Mouse (Mus musculus) liver, adult 2 months (tissue): ENCODE data around the gene Prss48. TPM values are rescaled to one million over a fixed set of nuclear protein-coding genes. Genes with fewer than 3 reads are reported as not detected.
A peak's percentile ranks its signal among the peaks of the same experiment; 100 is the strongest.

Experiments
- DNase-seq: peaks from one replicate; pipeline ENCODE4 v3.0.0-alpha.2; 2011; ENCODE audit warnings: low read depth, low spot score; ENCODE audit errors: extremely low read depth
- H3K27ac ChIP-seq: fragments of 200-500 bp; replicated peaks from 2 replicates; pipeline ENCODE4 v1.5.1; 2012; ENCODE audit warnings: low read depth, mild to moderate bottlenecking, control low read depth, inconsistent platforms, low read length; ENCODE audit not compliant: insufficient read depth
- H3K27me3 ChIP-seq: fragments of 200-500 bp; 2 replicates; pipeline ENCODE4 v1.6.1; 2012; ENCODE audit warnings: mild to moderate bottlenecking, moderate library complexity, low read length, inconsistent platforms; ENCODE audit not compliant: control insufficient read depth, insufficient read depth
- H3K36me3 ChIP-seq: fragments of 200-500 bp; 2 replicates; pipeline ENCODE4 v1.6.1; 2012; ENCODE audit warnings: low read length, inconsistent platforms; ENCODE audit not compliant: control insufficient read depth, insufficient read depth
- H3K4me1 ChIP-seq: fragments of 200-500 bp; 2 replicates; pipeline ENCODE4 v1.6.1; 2011; ENCODE audit warnings: low read length; ENCODE audit not compliant: control insufficient read depth, insufficient read depth
- H3K4me3 ChIP-seq: fragments of 200-500 bp; 2 replicates; pipeline ENCODE4 v1.5.1; 2011; ENCODE audit warnings: low read depth, mild to moderate bottlenecking, control low read depth, low read length, moderate library complexity; ENCODE audit not compliant: insufficient read depth
- H3K79me2 ChIP-seq: fragments of 200-500 bp; 2 replicates; pipeline ENCODE4 v1.6.1; 2012; ENCODE audit warnings: inconsistent platforms, mild to moderate bottlenecking, low read length, moderate library complexity; ENCODE audit not compliant: control insufficient read depth, insufficient read depth
- H3K9ac ChIP-seq: fragments of 200-500 bp; 2 replicates; pipeline ENCODE4 v1.6.1; 2012; ENCODE audit warnings: low read depth, mild to moderate bottlenecking, control low read depth, inconsistent platforms, low read length
- CTCF ChIP-seq: fragments of 200-500 bp; IDR thresholded peaks from 2 replicates; pipeline ENCODE4 v1.5.1; 2011; ENCODE audit warnings: low read depth, low read length, control low read depth
- POLR2A ChIP-seq: fragments of 200-500 bp; IDR thresholded peaks from 2 replicates; pipeline ENCODE4 v1.6.1; 2011; ENCODE audit warnings: low read length, control low read depth; ENCODE audit not compliant: insufficient read depth; ENCODE audit errors: extremely low read depth
- WGBS: fragments of 180-500 bp; shearing (Covaris S2); methylation state at CpG from one replicate; pipeline ENCODE4 v1.1.7; 2018; 5-methylcytosine and 5-hydroxymethylcytosine counted together
- polyA plus RNA-seq: library from polyadenylated mRNA; depleted of rRNA; stranded (reverse); fragments of >200 nt; gene quantifications from 2 replicates; pipeline ENCODE4 v1.2.3, GENCODE M21; 2012
- total RNA-seq: library from RNA; depleted of rRNA; stranded (reverse); fragments of >200 nt; gene quantifications from 2 replicates; pipeline ENCODE4 v1.2.3, GENCODE M21; 2014

The Prss48 gene
- total and polyA plus RNA-seq, 2 experiments = not detected

DNA sequence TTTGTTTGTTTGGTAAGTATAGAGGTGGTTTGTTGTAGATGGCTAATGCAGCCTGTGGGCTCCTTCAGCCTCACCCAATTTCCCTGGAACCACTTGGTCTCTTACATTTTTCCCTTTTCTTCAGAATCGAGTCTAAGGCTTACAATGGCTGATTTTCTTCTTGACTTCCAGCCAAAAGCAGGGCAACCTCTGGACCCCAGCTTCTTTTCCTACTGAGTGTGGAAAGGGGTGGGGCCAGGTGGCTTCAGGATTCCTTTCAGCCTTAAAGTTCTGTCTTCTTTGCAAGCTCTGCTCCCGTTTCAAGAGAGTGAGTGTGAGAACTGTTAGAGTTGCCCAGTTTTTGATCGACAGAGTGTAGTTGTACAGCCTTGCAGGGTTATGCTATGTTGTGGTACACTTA lies 9.5 kb upstream of the Prss48 start:
- H3K9ac ChIP-seq = no peak overlapping the region
- H3K4me3 ChIP-seq = no peak overlapping the region
- H3K27me3 ChIP-seq = no peaks in the 10 kb centered on the region
- no peak overlapping the region for H3K27ac ChIP-seq
- TF ChIP-seq CTCF (no peak), POLR2A (no peak)
- 0 out of 2 replicates have a peak, but pooled peaks cover 1% of the 10 kb centered on the region for H3K36me3 ChIP-seq
- H3K79me2 ChIP-seq = peaks cover 13% of the 10 kb centered on the region; the same call in 1 of the 2 replicates
- H3K4me1 ChIP-seq = peaks cover 21% of the 10 kb centered on the region
- 47% methylated on average over 3 of the region's 3 CpGs for WGBS
- no peak for DNase-seq

DNA sequence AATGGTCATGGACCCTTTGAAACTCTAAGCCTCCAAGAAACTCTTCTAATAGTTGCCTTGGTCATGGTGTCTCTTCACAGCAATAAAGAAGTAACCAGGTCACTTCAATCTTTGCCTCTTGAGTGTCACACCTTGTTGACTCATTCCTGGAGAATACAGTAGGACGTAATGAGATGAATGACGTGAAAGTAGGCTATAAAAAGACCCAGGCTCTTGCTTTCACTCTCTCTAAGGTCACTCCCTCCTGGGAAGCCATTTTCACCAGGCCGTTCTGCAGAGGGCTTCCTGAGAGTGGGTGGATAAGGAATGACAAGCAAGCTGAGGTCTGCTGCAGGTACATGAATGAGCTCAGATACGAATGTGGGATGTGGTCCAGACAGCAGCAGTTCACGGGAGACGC lies 9.1 kb upstream of the Prss48 start:
- H3K36me3 ChIP-seq = 0 out of 2 replicates have a peak, but pooled peaks cover 1% of the 10 kb centered on the region
- H3K27me3 ChIP-seq = no peaks in the 10 kb centered on the region
- no peak overlapping the region for H3K9ac ChIP-seq
- no peak overlapping the region for H3K27ac ChIP-seq
- TF ChIP-seq CTCF (no peak), POLR2A (no peak)
- DNase-seq = peak; percentile 37
- peaks cover 21% of the 10 kb centered on the region for H3K4me1 ChIP-seq
- no peak overlapping the region for H3K4me3 ChIP-seq
- 44% methylated on average over 6 of the region's 6 CpGs for WGBS
- peaks cover 13% of the 10 kb centered on the region; the same call in 1 of the 2 replicates for H3K79me2 ChIP-seq

DNA sequence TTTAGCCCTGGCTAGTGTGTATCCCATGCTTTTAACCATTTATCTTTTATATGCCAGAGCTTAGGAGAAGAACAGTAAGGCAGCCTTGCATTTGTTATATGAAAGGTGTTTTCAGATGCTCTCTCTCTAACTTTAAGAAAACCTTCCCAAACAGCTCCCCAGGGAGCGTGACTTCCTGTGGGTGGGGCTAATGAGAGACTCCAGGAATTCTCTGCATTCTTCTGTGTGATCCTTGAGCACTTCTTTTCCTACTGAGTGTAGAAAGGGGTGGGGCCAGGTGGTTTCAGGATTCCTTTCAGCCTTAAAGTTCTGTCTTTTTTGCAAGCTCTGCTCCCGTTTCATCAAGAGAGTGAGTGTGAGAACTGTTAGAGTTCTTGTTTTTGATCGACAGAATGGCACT lies 8.3 kb upstream of the Prss48 start:
- H3K27ac ChIP-seq = no peak overlapping the region
- H3K36me3 ChIP-seq = 0 out of 2 replicates have a peak, but pooled peaks cover 1% of the 10 kb centered on the region
- no peak overlapping the region for H3K9ac ChIP-seq
- peaks cover 8% of the 10 kb centered on the region; the same call in 1 of the 2 replicates for H3K79me2 ChIP-seq
- H3K4me1 ChIP-seq = peaks cover 21% of the 10 kb centered on the region
- TF ChIP-seq CTCF = no peak
- no peak for TF ChIP-seq POLR2A
- H3K27me3 ChIP-seq = no peaks in the 10 kb centered on the region
- no peak for DNase-seq
- H3K4me3 ChIP-seq = no peak overlapping the region
- 54% methylated on average over 3 of the region's 3 CpGs for WGBS

DNA sequence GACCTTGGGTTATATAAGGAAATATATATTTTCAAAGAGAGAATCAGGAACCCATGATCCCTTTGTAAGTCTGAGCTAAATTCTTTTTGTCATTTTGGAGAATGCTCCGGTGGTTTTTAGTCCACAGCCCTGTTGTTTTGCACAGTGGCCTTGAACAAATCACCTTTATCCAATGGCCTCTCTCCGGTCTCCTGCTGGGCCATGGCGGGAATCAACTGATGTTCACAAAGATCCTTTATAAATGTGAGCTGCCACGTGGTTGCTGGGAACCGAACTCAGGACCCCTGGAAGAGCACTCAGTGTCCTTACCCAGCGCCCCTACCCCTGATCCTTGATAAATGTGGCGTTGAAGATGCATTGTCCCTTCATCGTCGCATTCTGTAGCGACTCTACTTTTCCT lies 2.5 kb upstream of the Prss48 start:
- Histone ChIP-seq H3K27ac (no peak overlapping the region), H3K79me2 (peaks cover 30% of the 10 kb centered on the region), H3K9ac (no peak overlapping the region), H3K36me3 (peaks cover 1% of the 10 kb centered on the region; the same call in 1 of the 2 replicates), H3K4me3 (no peak overlapping the region), H3K4me1 (peaks cover 3% of the 10 kb centered on the region; the same call in 1 of the 2 replicates), H3K27me3 (no peaks in the 10 kb centered on the region)
- no peak for TF ChIP-seq CTCF
- TF ChIP-seq POLR2A = no peak
- DNase-seq = no peak
- 94% methylated on average over 10 of the region's 10 CpGs for WGBS

DNA sequence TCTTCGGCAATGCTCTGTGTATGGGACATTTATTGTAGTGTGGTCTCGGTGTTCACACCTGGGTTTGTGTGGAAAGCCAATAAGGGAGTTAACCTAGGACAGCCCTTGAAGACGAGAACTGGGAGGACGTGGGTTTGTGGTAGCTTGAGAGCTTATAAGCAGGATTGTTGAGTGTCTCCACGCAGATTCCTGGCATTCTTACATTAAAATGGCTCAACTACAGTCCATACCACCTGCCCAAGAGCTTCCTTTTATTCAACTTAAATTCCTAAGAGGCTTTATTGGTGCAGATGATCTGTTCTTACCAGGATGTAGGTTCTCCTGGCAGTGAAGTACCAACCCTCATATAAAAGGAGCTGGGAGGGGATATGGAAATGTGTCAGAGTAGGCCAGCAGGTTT lies 649 bp upstream of the Prss48 start:
- TF ChIP-seq CTCF (no peak), POLR2A (no peak)
- peaks cover 3% of the 10 kb centered on the region; the same call in 1 of the 2 replicates for H3K36me3 ChIP-seq
- peaks cover 33% of the 10 kb centered on the region for H3K79me2 ChIP-seq
- 91% methylated on average over 5 of the region's 5 CpGs for WGBS
- no peak overlapping the region for H3K4me3 ChIP-seq
- no peak for DNase-seq
- peaks cover 4% of the 10 kb centered on the region; the same call in 1 of the 2 replicates for H3K4me1 ChIP-seq
- no peak overlapping the region for H3K9ac ChIP-seq
- H3K27me3 ChIP-seq = no peaks in the 10 kb centered on the region
- H3K27ac ChIP-seq = no peak overlapping the region

DNA sequence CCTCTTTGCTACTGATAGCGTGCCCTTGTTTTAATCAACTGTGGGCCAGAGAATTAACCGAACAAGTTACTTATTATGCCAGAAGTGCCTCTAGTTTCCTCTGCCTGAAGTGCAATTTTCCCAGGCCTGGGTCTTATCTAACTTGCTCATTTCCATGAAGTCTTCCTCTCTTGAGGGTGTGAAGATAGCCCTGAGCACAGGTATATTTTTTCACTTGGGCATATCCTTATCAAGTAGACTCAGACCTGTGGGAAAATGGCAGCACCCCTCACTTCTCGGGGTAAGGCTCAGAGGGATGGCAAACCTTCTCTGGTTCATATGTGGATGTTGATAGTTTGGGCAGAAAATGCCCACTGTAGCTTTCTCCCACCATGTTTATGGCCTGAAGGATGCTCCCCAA lies 1.0 kb downstream of the Prss48 start:
- no peaks in the 10 kb centered on the region for H3K27me3 ChIP-seq
- H3K9ac ChIP-seq = no peak overlapping the region
- peaks cover 9% of the 10 kb centered on the region for H3K4me1 ChIP-seq
- no peak for DNase-seq
- no peak overlapping the region for H3K4me3 ChIP-seq
- 95% methylated on average over 3 of the region's 3 CpGs for WGBS
- H3K27ac ChIP-seq = no peak overlapping the region
- no peak for TF ChIP-seq CTCF
- TF ChIP-seq POLR2A = no peak
- H3K79me2 ChIP-seq = peaks cover 38% of the 10 kb centered on the region
- peaks cover 1% of the 10 kb centered on the region; the same call in 1 of the 2 replicates for H3K36me3 ChIP-seq
